Mouse (Mus musculus) embryonic facial prominence, embryonic 15.5 days (tissue): ENCODE results near the gene Vmn1r131. TPM values are rescaled to one million over a fixed set of nuclear protein-coding genes. Genes with fewer than 3 reads are reported as not detected.
"Not testable (repeated sequence)": the region's sequence is repeated elsewhere in the genome, so short reads cannot be mapped to it uniquely, and the experiment has no call there.

Experiments
- ATAC-seq: fragments of 200-750 bp; cut with Nextera tagmentation; 2 replicates; pipeline ENCODE4 v1.8.0; 2017; ENCODE audit warnings: low read depth, moderate TSS enrichment; ENCODE audit not compliant: insufficient number of reproducible peaks, low FRiP score, low TSS enrichment
- H3K27ac ChIP-seq: fragments of 300-500 bp; sonication (generic); replicated peaks from 2 replicates; pipeline ENCODE4 v1.5.1; 2015; ENCODE audit warnings: mild to moderate bottlenecking, inconsistent platforms
- H3K27me3 ChIP-seq: fragments of 300-500 bp; sonication (generic); 2 replicates; pipeline ENCODE4 v1.6.1; 2015; ENCODE audit warnings: inconsistent platforms
- H3K36me3 ChIP-seq: fragments of 300-500 bp; sonication (generic); 2 replicates; pipeline ENCODE4 v1.6.1; 2015; ENCODE audit warnings: mild to moderate bottlenecking, inconsistent platforms
- H3K4me1 ChIP-seq: fragments of 300-500 bp; sonication (generic); 2 replicates; pipeline ENCODE4 v1.6.1; 2015; ENCODE audit warnings: inconsistent platforms
- H3K4me2 ChIP-seq: fragments of 300-500 bp; sonication (generic); replicated peaks from 2 replicates; pipeline ENCODE4 v1.6.1; 2015; ENCODE audit warnings: mild to moderate bottlenecking, inconsistent platforms
- H3K4me3 ChIP-seq: fragments of 300-500 bp; sonication (generic); replicated peaks from 2 replicates; pipeline ENCODE4 v1.5.1; 2015; ENCODE audit warnings: mild to moderate bottlenecking, inconsistent platforms
- H3K9ac ChIP-seq: fragments of 300-500 bp; sonication (generic); 2 replicates; pipeline ENCODE4 v1.6.1; 2015; ENCODE audit warnings: inconsistent platforms
- H3K9me3 ChIP-seq: fragments of 300-500 bp; sonication (generic); replicated peaks from 2 replicates; pipeline ENCODE4 v1.6.1; 2016; ENCODE audit warnings: inconsistent platforms
- WGBS: fragments of 180-500 bp; shearing (Covaris S2); methylation state at CpG from one replicate; pipeline ENCODE4 v1.1.7; 2015; 5-methylcytosine and 5-hydroxymethylcytosine counted together
- polyA plus RNA-seq: library from polyadenylated mRNA; unstranded; fragments of >200 nt; fragmentation: Nextera tagmentation; extraction: Ambion mirVana; gene quantifications from 2 replicates; pipeline ENCODE4 v1.2.1, GENCODE M21; 2015

The Vmn1r131 gene
- polyA plus RNA-seq: not detected in 2 replicates

- not testable (repeated sequence) for H3K9ac ChIP-seq, H3K4me1 ChIP-seq, H3K4me2 ChIP-seq, ATAC-seq, H3K27me3 ChIP-seq, H3K9me3 ChIP-seq, H3K36me3 ChIP-seq, H3K27ac ChIP-seq, H3K4me3 ChIP-seq
- no CpG with 5 or more reads among the region's 2 CpGs for WGBS
Measured at GRCm38 (mm10) chr7:21545990-21546389, at the start of gene Vmn1r131. TSS of gene Vmn1r131 (minus strand) at chr7:21546090.

GRCm38 (mm10) chr7:21511480-21511879, 34.4 kb downstream of the Vmn1r131 start, which contains the start of gene Vmn1r130:
TSS of gene Vmn1r130 (plus strand) at chr7:21511780.
- not testable (repeated sequence) for H3K4me3 ChIP-seq, H3K9me3 ChIP-seq, H3K36me3 ChIP-seq, H3K9ac ChIP-seq, H3K27me3 ChIP-seq, ATAC-seq, H3K4me2 ChIP-seq, H3K27ac ChIP-seq, H3K4me1 ChIP-seq
- no CpG with 5 or more reads among the region's 3 CpGs for WGBS

Other genes with a start within 250 kb of the Vmn1r131 start
- gene Vmn1r126, start 244.6 kb downstream of the Vmn1r131 start, polyA plus RNA-seq: not detected in 2 replicates
- gene Vmn1r127, start 226.2 kb downstream of the Vmn1r131 start, polyA plus RNA-seq: not detected in 2 replicates
- gene Vmn1r128, start 196.7 kb downstream of the Vmn1r131 start, polyA plus RNA-seq: not detected in 2 replicates
- not detected in 2 replicates for gene Vmn1r129, start 184.8 kb downstream of the Vmn1r131 start, polyA plus RNA-seq
- not detected in 2 replicates for gene Gm6882, start 113.3 kb downstream of the Vmn1r131 start, polyA plus RNA-seq
- not detected in 2 replicates for gene Vmn1r130, start 34.3 kb downstream of the Vmn1r131 start, polyA plus RNA-seq
- not detected in 2 replicates for gene Vmn1r132, start 68.0 kb upstream of the Vmn1r131 start, polyA plus RNA-seq
- not detected in 2 replicates for gene Gm4175, start 215.4 kb upstream of the Vmn1r131 start, polyA plus RNA-seq